Mouse (Mus musculus): ENCODE results near the gene Grasp.

GRCm38 (mm10) chr15:101176284-101176680 is 47.7 kb upstream of the Grasp start:
- TF ChIP-seq GATA1 (IDR thresholded peaks at IDR 0.05; ENCODE audit: low read length) (no peak), TAL1 (IDR thresholded peaks at IDR 0.05; ENCODE audit: low read length) (no peak)

Measured in erythroblast, embryonic 14.5 days (primary cell).